Comparison of ENCODE assay signal across 27 mouse cellular contexts in genomic region chr2:105400558-105400957, GRCm38 (mm10).
"Had no signal": no experiment of that assay in that cellular context is flagged by ENCODE, and none has a peak within 500 bp of the region (broad histone marks: within the 10 kb centered on the region; RNA-seq: fewer than 3 reads in every experiment).

No protein-coding gene starts in this region.

- H3K4me2 ChIP-seq: hindbrain, embryonic 14.5 days had no signal

- H3K27me3 ChIP-seq: heart, embryonic 13.5 days; heart, embryonic 15.5 days; intestine, embryonic 15.5 days; limb, embryonic 13.5 days; limb, embryonic 15.5 days had no signal

- H3K4me3 ChIP-seq: heart, adult 2 months; hindbrain, embryonic 12.5 days; limb, embryonic 15.5 days had no signal

- H3K27ac ChIP-seq: hindbrain, embryonic 10.5 days; hindbrain, embryonic 12.5 days; hindbrain, embryonic 14.5 days; kidney, postnatal 0 days; limb, embryonic 13.5 days; liver, embryonic 14.5 days had no signal

- H3K36me3 ChIP-seq: heart, embryonic 15.5 days; hindbrain, embryonic 12.5 days; intestine, embryonic 15.5 days; limb, embryonic 15.5 days had no signal

- ATAC-seq: hindbrain, embryonic 16.5 days; inflammation-experienced regulatory T-cells, adult 6 months; intestine, embryonic 15.5 days; intestine, postnatal 0 days had no signal

- H3K9me3 ChIP-seq: heart, embryonic 13.5 days; heart, embryonic 15.5 days; hindbrain, embryonic 10.5 days; hindbrain, embryonic 12.5 days; intestine, embryonic 15.5 days; kidney, embryonic 15.5 days; limb, embryonic 13.5 days; limb, embryonic 15.5 days had no signal

- H3K9ac ChIP-seq: heart, embryonic 13.5 days; heart, embryonic 15.5 days; hindbrain, embryonic 12.5 days; hindbrain, embryonic 14.5 days; intestine, embryonic 15.5 days; kidney, embryonic 15.5 days; limb, embryonic 13.5 days; limb, embryonic 15.5 days; liver, embryonic 14.5 days had no signal

- DNase-seq: gastrocnemius, adult 2 months; gastrocnemius, postnatal 10 days; gastrocnemius, postnatal 25 days; heart, adult 2 months; heart, postnatal 14 days; heart, postnatal 4 days; kidney, adult 18-20 months; kidney, adult 9 months; kidney, postnatal 14 days; kidney, postnatal 36 days; layer of hippocampus, adult 9-11 months; layer of hippocampus, postnatal 36 days; left cerebral cortex, postnatal 4 days had no signal
